Mouse (Mus musculus) stomach, embryonic 14.5 days (tissue): ENCODE measurements at regions not wholly inside any gene's neighbourhood (a gene's known extent, or its start where the extent isn't known, plus 50 kb on each side); places are given as distances from the start of the nearest gene placed in this dataset.

ENCODE experiments used
- ATAC-seq: fragments of 200-750 bp; cut with Nextera tagmentation; 2 replicates; pipeline ENCODE4 v1.8.0; 2017; ENCODE audit warnings: low read depth, moderate TSS enrichment; ENCODE audit not compliant: insufficient number of reproducible peaks, insufficient read depth, low FRiP score
- H3K27ac ChIP-seq: fragments of 300-500 bp; sonication (generic); 2 replicates; pipeline ENCODE4 v1.5.1; 2014; ENCODE audit warnings: mild to moderate bottlenecking, low read length, moderate library complexity, mixed read lengths
- H3K27me3 ChIP-seq: fragments of 300-500 bp; sonication (generic); 2 replicates; pipeline ENCODE4 v1.6.1; 2014; ENCODE audit warnings: low read length, control low read depth, mixed read lengths; ENCODE audit not compliant: control insufficient read depth, insufficient read depth
- H3K36me3 ChIP-seq: fragments of 300-500 bp; sonication (generic); 2 replicates; pipeline ENCODE4 v1.6.1; 2014; ENCODE audit warnings: mild to moderate bottlenecking, control low read depth, low read length, moderate library complexity, mixed read lengths; ENCODE audit not compliant: control insufficient read depth, insufficient read depth
- H3K4me1 ChIP-seq: fragments of 300-500 bp; sonication (generic); 2 replicates; pipeline ENCODE4 v1.6.1; 2014; ENCODE audit warnings: low read length, control low read depth, mixed read lengths; ENCODE audit not compliant: control insufficient read depth, insufficient read depth
- H3K4me2 ChIP-seq: fragments of 300-500 bp; sonication (generic); replicated peaks from 2 replicates; pipeline ENCODE4 v1.6.1; 2014; ENCODE audit warnings: low read depth, low read length, control low read depth
- H3K4me3 ChIP-seq: fragments of 300-500 bp; sonication (generic); 2 replicates; pipeline ENCODE4 v1.5.1; 2014; ENCODE audit warnings: low read depth, low read length, control low read depth
- H3K9ac ChIP-seq: fragments of 300-500 bp; sonication (generic); replicated peaks from 2 replicates; pipeline ENCODE4 v1.6.1; 2014; ENCODE audit warnings: low read depth, mild to moderate bottlenecking, control low read depth, low read length, moderate library complexity, mixed read lengths
- H3K9me3 ChIP-seq: fragments of 300-500 bp; sonication (generic); 2 replicates; pipeline ENCODE4 v1.6.1; 2016; ENCODE audit warnings: low read depth, low read length, control low read depth; ENCODE audit not compliant: control insufficient read depth
- WGBS: fragments of 180-500 bp; shearing (Covaris S2); extraction: QIAGEN DNeasy Blood & Tissue Kit; methylation state at CpG from one replicate; pipeline ENCODE4 v1.1.7; 2014; 5-methylcytosine and 5-hydroxymethylcytosine counted together

DNA sequence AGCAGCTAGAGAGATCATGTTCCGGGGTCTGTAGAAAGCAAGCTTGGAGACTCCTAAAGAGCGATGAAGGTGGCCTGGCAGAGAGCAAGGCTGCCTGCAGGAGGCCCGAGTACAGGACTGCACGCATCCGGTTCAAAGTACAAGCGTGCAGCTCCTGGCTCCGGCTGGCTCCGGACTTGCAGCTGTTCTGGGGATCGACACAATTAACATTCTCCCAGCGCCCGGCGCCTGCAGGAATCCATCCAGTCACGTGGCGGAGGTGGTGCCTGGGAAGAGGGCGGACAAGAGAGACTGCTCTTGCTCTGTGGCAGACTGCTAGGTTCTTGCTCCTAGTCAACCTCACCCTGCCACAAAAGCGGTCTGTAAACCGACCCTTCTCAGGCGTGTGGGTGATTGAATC is 86.9 kb downstream of the Bdh1 start:
- no peak overlapping the region for H3K4me3 ChIP-seq
- peak overlapping the region; percentile 88 for H3K27ac ChIP-seq
- H3K4me1 ChIP-seq, result peaks cover 25% of the 10 kb centered on the region
- H3K27me3 ChIP-seq, result no peaks in the 10 kb centered on the region
- no peak overlapping the region for H3K9ac ChIP-seq
- no peaks in the 10 kb centered on the region for H3K9me3 ChIP-seq
- H3K36me3 ChIP-seq, result no peaks in the 10 kb centered on the region
- peak; percentile 83 for ATAC-seq
- 3% methylated on average over 18 of the region's 18 CpGs for WGBS
- H3K4me2 ChIP-seq, result peak overlapping the region; percentile 27; the same call in 1 of the 2 replicates

GRCm38 (mm10) chr16:31510097-31510496 is 88.0 kb downstream of the Bdh1 start:
- Histone ChIP-seq H3K9ac (no peak overlapping the region), H3K4me1 (peaks cover 25% of the 10 kb centered on the region), H3K4me2 (no peak overlapping the region), H3K9me3 (no peaks in the 10 kb centered on the region), H3K27me3 (no peaks in the 10 kb centered on the region), H3K27ac (peak overlapping the region; percentile 63; the same call in 1 of the 2 replicates), H3K4me3 (no peak overlapping the region), H3K36me3 (no peaks in the 10 kb centered on the region)
- 67% methylated on average over 8 of the region's 8 CpGs for WGBS
- ATAC-seq, result no peak

GRCm38 (mm10) chr16:31518816-31519215 is 96.7 kb downstream of the Bdh1 start:
- no peak overlapping the region for H3K4me2 ChIP-seq
- no peak overlapping the region for H3K4me3 ChIP-seq
- no peaks in the 10 kb centered on the region for H3K9me3 ChIP-seq
- WGBS, result 88% methylated on average over 3 of the region's 3 CpGs
- H3K27ac ChIP-seq, result no peak overlapping the region
- no peak overlapping the region for H3K9ac ChIP-seq
- no peaks in the 10 kb centered on the region for H3K4me1 ChIP-seq
- no peaks in the 10 kb centered on the region for H3K27me3 ChIP-seq
- no peak for ATAC-seq
- H3K36me3 ChIP-seq, result no peaks in the 10 kb centered on the region

GRCm38 (mm10) chr16:31520081-31520480 is 98.0 kb downstream of the Bdh1 start:
- Histone ChIP-seq H3K9me3 (no peaks in the 10 kb centered on the region), H3K4me1 (no peaks in the 10 kb centered on the region), H3K4me2 (no peak overlapping the region), H3K27ac (no peak overlapping the region), H3K27me3 (no peaks in the 10 kb centered on the region), H3K4me3 (no peak overlapping the region), H3K9ac (no peak overlapping the region), H3K36me3 (no peaks in the 10 kb centered on the region)
- ATAC-seq, result no peak
- WGBS, result 71% methylated on average over 9 of the region's 9 CpGs

DNA sequence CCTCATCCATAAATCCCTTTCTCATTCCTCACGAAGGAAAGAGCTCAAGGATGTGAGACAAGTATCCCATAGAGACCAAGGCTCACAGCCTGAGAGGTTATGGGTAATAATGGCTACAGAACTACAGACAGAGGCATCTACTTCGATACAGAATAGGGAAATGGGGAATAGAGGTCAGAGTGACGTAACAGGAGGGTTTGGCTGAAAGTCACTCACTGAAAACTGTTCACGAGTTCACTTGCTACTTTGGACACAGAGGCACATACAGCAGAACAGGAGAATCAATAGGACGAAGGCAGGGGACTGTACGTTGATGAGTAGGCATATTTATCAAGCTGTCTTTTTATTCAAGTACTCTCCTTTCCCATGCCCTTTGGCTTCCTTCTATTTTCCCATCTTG is 99.7 kb downstream of the Bdh1 start:
- no peak for ATAC-seq
- Histone ChIP-seq H3K27ac (no peak overlapping the region), H3K36me3 (no peaks in the 10 kb centered on the region), H3K9ac (no peak overlapping the region), H3K9me3 (no peaks in the 10 kb centered on the region), H3K4me3 (no peak overlapping the region), H3K4me1 (no peaks in the 10 kb centered on the region), H3K27me3 (no peaks in the 10 kb centered on the region), H3K4me2 (no peak overlapping the region)
- WGBS, result 68% methylated on average over 6 of the region's 6 CpGs

- Histone ChIP-seq H3K4me1 (no peaks in the 10 kb centered on the region), H3K4me3 (no peak overlapping the region), H3K9ac (no peak overlapping the region), H3K4me2 (no peak overlapping the region), H3K27ac (no peak overlapping the region), H3K36me3 (no peaks in the 10 kb centered on the region), H3K27me3 (no peaks in the 10 kb centered on the region), H3K9me3 (no peaks in the 10 kb centered on the region)
- 72% methylated on average over 10 of the region's 10 CpGs for WGBS
- ATAC-seq, result no peak
These were observed 104.7 kb downstream of the Bdh1 start for GRCm38 (mm10) chr16:31526711-31527344.

GRCm38 (mm10) chr16:31528596-31529283 is 106.7 kb downstream of the Bdh1 start:
- H3K27me3 ChIP-seq, result no peaks in the 10 kb centered on the region
- no peak overlapping the region for H3K4me3 ChIP-seq
- no peaks in the 10 kb centered on the region for H3K4me1 ChIP-seq
- H3K36me3 ChIP-seq, result no peaks in the 10 kb centered on the region
- 71% methylated on average over 11 of the region's 11 CpGs for WGBS
- no peak overlapping the region for H3K4me2 ChIP-seq
- no peak overlapping the region for H3K27ac ChIP-seq
- no peak overlapping the region for H3K9ac ChIP-seq
- ATAC-seq, result no peak
- H3K9me3 ChIP-seq, result no peaks in the 10 kb centered on the region

GRCm38 (mm10) chr16:31529284-31529958 is 107.3 kb downstream of the Bdh1 start:
- H3K4me3 ChIP-seq, result no peak overlapping the region
- no peak overlapping the region for H3K4me2 ChIP-seq
- ATAC-seq, result no peak
- no peak overlapping the region for H3K27ac ChIP-seq
- no peaks in the 10 kb centered on the region for H3K4me1 ChIP-seq
- H3K9me3 ChIP-seq, result no peaks in the 10 kb centered on the region
- no peak overlapping the region for H3K9ac ChIP-seq
- no peaks in the 10 kb centered on the region for H3K27me3 ChIP-seq
- no peaks in the 10 kb centered on the region for H3K36me3 ChIP-seq
- WGBS, result 80% methylated on average over 13 of the region's 13 CpGs
